19 mouse cellular contexts compared by ENCODE assay signal in the genomic region with DNA sequence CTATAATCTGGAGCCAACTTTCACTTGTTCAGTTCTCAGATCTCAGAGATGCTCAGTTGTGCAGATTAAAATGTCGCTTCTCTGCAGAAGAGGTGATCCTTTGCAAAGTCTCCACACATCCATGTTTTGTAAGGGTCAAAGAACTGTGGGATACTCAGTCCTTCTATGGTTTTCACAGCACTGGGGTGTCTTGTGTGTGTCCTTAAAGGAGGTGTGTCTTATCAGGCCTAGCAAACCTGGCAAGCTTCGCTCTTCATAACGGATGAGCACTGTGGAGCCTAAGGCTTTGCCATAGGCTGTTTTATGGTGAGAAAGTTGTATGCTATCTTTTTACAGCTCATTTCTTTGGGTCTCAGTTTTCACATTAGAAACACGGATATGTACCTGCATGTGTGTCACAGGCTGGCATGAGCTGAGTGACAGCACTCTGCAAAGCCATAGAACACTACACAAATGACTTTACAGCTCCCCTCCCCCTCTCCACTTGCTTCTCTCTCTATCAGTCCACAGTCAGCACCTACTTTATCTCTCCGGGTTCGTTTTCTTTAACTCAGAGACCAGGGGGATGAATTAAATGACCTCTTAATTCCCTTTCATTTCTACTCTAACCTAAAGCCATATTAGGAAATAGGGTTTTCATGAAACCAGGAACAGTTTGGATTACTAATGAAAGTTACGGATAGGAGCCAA. TPM values are rescaled to one million over a fixed set of nuclear protein-coding genes. Genes with fewer than 3 reads are reported as not detected.
DNase-seq lines count a peak whose midpoint lies in the region; ATAC-seq and TF ChIP-seq lines count a peak whose summit lies in the region.
"Had no signal": no experiment of that assay in that cellular context is flagged by ENCODE, and none has a peak within 500 bp of the region (broad histone marks: within the 10 kb centered on the region; RNA-seq: fewer than 3 reads in every experiment).

No protein-coding gene starts in this region.

- intact Hi-C loops in heart, postnatal 25 days (cut with DNase I), result loop anchor here (5.0 kb wide), 1 partner anchor 38 kb away; no protein-coding TSS in a partner anchor

- WGBS in heart, embryonic 10.5 days, result 41% methylated on average over 7 of the region's 7 CpGs
- WGBS in liver, adult 2 months, result 59% methylated on average over 7 of the region's 7 CpGs

- no peaks in the 10 kb centered on the region for H3K9me3 ChIP-seq in heart, embryonic 10.5 days
- H3K9me3 ChIP-seq: embryonic facial prominence, embryonic 13.5 days; forebrain, embryonic 12.5 days; hindbrain, embryonic 15.5 days; kidney, embryonic 15.5 days had no signal

- H3K27ac ChIP-seq in heart, embryonic 10.5 days, result peak overlapping the region; percentile 44
- H3K27ac ChIP-seq in liver, adult 2 months (replicated peaks; ENCODE audit: insufficient read depth, low read depth, low read length), result no peak overlapping the region
- H3K27ac ChIP-seq: embryonic facial prominence, embryonic 13.5 days; forebrain, embryonic 12.5 days; hindbrain, embryonic 15.5 days; kidney, embryonic 15.5 days had no signal

- H3K9ac ChIP-seq in liver, adult 2 months (ENCODE audit: low read depth, low read length), result no peak overlapping the region
- H3K9ac ChIP-seq: embryonic facial prominence, embryonic 13.5 days; forebrain, embryonic 12.5 days; hindbrain, embryonic 15.5 days; kidney, embryonic 15.5 days had no signal

- no peak overlapping the region for H3K4me3 ChIP-seq in heart, embryonic 10.5 days
- H3K4me3 ChIP-seq in liver, adult 2 months (ENCODE audit: insufficient read depth, low read depth, low read length), result no peak overlapping the region
- H3K4me3 ChIP-seq: embryonic facial prominence, embryonic 13.5 days; forebrain, embryonic 12.5 days; hindbrain, embryonic 15.5 days; kidney, embryonic 15.5 days had no signal

- H3K36me3 ChIP-seq in heart, embryonic 10.5 days, result no peaks in the 10 kb centered on the region
- H3K36me3 ChIP-seq in liver, adult 2 months (ENCODE audit: control insufficient read depth, insufficient read depth, low read length), result no peaks in the 10 kb centered on the region
- H3K36me3 ChIP-seq: embryonic facial prominence, embryonic 13.5 days; forebrain, embryonic 12.5 days; hindbrain, embryonic 15.5 days; kidney, embryonic 15.5 days had no signal

- ATAC-seq in megakaryocyte-erythroid progenitor cell, adult 5-6 weeks (replicated peaks; ENCODE audit: low FRiP score, low TSS enrichment, poor library complexity, severe bottlenecking), result peak; percentile 73
- ATAC-seq: Patski had no signal

- no peak for TF ChIP-seq CTCF in liver, adult 2 months (IDR thresholded peaks at IDR 0.05; ENCODE audit: low read depth, low read length)

- H3K4me1 ChIP-seq in heart, embryonic 10.5 days, result peaks cover 19% of the 10 kb centered on the region
- H3K4me1 ChIP-seq in liver, adult 2 months (ENCODE audit: control insufficient read depth, insufficient read depth, low read length), result no peaks in the 10 kb centered on the region
- H3K4me1 ChIP-seq: forebrain, embryonic 12.5 days; hindbrain, embryonic 15.5 days had no signal

- H3K27me3 ChIP-seq in heart, embryonic 10.5 days (ENCODE audit: insufficient read depth, poor library complexity, severe bottlenecking), result no peaks in the 10 kb centered on the region
- no peaks in the 10 kb centered on the region for H3K27me3 ChIP-seq in liver, adult 2 months (ENCODE audit: control insufficient read depth, insufficient read depth, low read length)
- H3K27me3 ChIP-seq: embryonic facial prominence, embryonic 13.5 days; forebrain, embryonic 12.5 days; hindbrain, embryonic 15.5 days; kidney, embryonic 15.5 days; Patski had no signal

- no peak for TF ChIP-seq POLR2A in liver, adult 2 months (IDR thresholded peaks at IDR 0.05; ENCODE audit: extremely low read depth, insufficient read depth, low read length)

- H3K79me2 ChIP-seq in liver, adult 2 months (ENCODE audit: control insufficient read depth, insufficient read depth, low read length), result no peaks in the 10 kb centered on the region

- no peak for DNase-seq in heart, embryonic 10.5 days (ENCODE audit: low spot score)
- DNase-seq in heart, postnatal 25 days (ENCODE audit: low spot score), result no peak
- peak; percentile 45 for DNase-seq in spleen, adult 12 weeks (ENCODE audit: low spot score)
- DNase-seq in spleen, postnatal 10 days (ENCODE audit: low spot score in 2 of 2), result no peak
- peak; percentile 50 for DNase-seq in liver, adult 2 months (ENCODE audit: extremely low read depth, low read depth, low spot score)
- no peak for DNase-seq in yolk sac, embryonic 10.5 days (ENCODE audit: low spot score)
- no peak for DNase-seq in left cerebral cortex, adult 8-10 months (ENCODE audit: low spot score in 2 of 2)
- DNase-seq: cerebellum, adult 11-12 months; lung, adult 2 months; lung, postnatal 4 days; midbrain, embryonic 14.5 days; right cerebral cortex, postnatal 14 days; thymus, adult 18-20 months had no signal

RNA-seq across cellular contexts. Expression of gene Picalm, which starts 49.8 kb away (rescaled TPM):
- polyA plus RNA-seq in heart, embryonic 10.5 days (2016; fragmentation: Nextera tagmentation; extraction: Ambion mirVana), result 29.5 and 29.8 TPM in 2 replicates
- total RNA-seq in heart, postnatal 25 days (2021), result 100 to 1,000 TPM; 116 to 126 TPM
- 120 and 127 TPM in 2 replicates for total RNA-seq in liver, adult 2 months (2014; rRNA removed)
- polyA plus RNA-seq in liver, adult 2 months (2012; rRNA removed), result 24.6 and 29.7 TPM in 2 replicates
- 282 and 330 TPM in 2 replicates for total RNA-seq in megakaryocyte-erythroid progenitor cell, adult 5-6 weeks (2014; fragmentation: Nextera tagmentation)
- total RNA-seq in megakaryocyte-erythroid progenitor cell, adult 5-6 weeks (2017), result 338 and 342 TPM in 2 replicates
- total RNA-seq in left cerebral cortex, adult 8-10 months (2022), result 100 to 1,000 TPM; 138 to 157 (median 147) TPM

Comparison
In these comparisons a context has a peak if more than half of its experiments do, and no peak if none do; other contexts are left out.
1. DNase-seq: peak in spleen, adult 12 weeks (single experiment) and liver, adult 2 months (single experiment); none in heart, embryonic 10.5 days (single experiment), heart, postnatal 25 days (single experiment), spleen, postnatal 10 days (0 of 2), yolk sac, embryonic 10.5 days (single experiment) and left cerebral cortex, adult 8-10 months (0 of 2).